ENCODE assay signal across 8 mouse cellular contexts in the genomic region with DNA sequence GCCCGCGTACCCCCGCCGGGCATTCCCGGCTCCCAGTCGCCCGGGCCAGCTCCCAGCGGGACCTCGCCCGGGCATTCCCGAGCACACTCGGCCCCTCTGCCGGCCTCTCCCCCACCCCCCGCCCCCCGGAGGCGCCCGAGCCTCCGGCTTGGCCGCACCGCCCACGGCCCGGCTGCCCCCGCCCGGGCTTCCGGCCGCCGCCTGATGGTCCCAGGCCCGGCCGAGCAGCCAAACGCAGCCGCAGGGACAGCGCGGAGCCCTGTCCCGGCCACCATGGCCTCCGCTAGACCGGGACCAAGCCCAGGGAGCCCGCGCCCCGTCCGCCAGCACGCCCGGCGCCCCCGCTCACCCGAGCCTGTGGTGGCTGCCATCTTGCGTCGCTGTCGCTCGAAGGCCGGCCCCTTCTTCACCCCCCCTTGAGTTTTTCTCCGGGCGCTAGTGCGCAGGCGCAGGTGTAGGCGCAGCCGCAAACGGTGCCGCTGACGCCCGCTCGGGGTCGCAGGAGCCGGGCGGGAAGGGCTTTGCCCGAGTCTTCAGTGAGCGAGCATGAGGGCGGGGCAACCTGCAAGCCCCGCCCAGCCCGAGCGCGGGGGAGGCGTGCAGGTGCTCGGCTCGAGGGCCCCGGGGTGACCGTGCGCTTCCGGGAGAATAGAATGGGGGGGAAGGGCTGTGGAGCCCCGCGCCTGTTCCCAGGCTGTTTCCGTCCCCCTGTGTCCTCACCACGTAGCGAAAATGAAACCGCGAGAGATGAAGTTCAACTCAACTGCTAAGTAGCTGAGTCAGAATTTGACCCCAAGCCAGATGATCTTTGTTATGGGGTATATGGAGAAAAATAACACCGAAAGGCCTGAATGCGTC. TPM values are rescaled to one million over a fixed set of nuclear protein-coding genes. Genes with fewer than 3 reads are reported as not detected.
DNase-seq lines count a peak whose midpoint lies in the region; ATAC-seq lines count a peak whose summit lies in the region.

A gene (minus strand): TSS at position 505 of the 858 bp plus-strand sequence.

- H3K27ac ChIP-seq in intestine, embryonic 14.5 days (ENCODE audit: low read depth): peak within 1 kb of the TSS; percentile 82

- peak within 1 kb of the TSS; percentile 72 for H3K4me2 ChIP-seq in intestine, embryonic 14.5 days (ENCODE audit: low read length)

- H3K9me3 ChIP-seq in intestine, embryonic 14.5 days (ENCODE audit: control insufficient read depth, low read length): no peaks in the 10 kb centered on the region

- H3K36me3 ChIP-seq in intestine, embryonic 14.5 days (ENCODE audit: control insufficient read depth, insufficient read depth, low read length): peaks cover 16% of the 10 kb centered on the region

- intact Hi-C loops in left cerebral cortex, postnatal 14 days (cut with DNase I): no loop called here

- H3K27me3 ChIP-seq in intestine, embryonic 14.5 days (replicated peaks; ENCODE audit: control insufficient read depth, insufficient read depth, low read length): no peaks in the 10 kb centered on the region

- peak within 1 kb of the TSS; percentile 87 for H3K9ac ChIP-seq in intestine, embryonic 14.5 days (ENCODE audit: low read length)

- peak; percentile 99 to 100 for DNase-seq in adrenal gland, adult (ENCODE audit: inconsistent age in 2 of 2, low spot score in 1 of 2)
- peak; percentile 97 for DNase-seq in embryo, embryonic 10.5 days (ENCODE audit: low spot score)
- peak; percentile 98 for DNase-seq in gastrocnemius, postnatal 25 days
- peak; percentile 99 for DNase-seq in intestine, embryonic 14.5 days (ENCODE audit: low spot score)
- DNase-seq in left cerebral cortex, postnatal 14 days (ENCODE audit: low spot score in 2 of 2): peak; percentile 97 to 98
- DNase-seq in mesoderm, embryonic 11.5 days (ENCODE audit: low read depth, low spot score): peak; percentile 99
- peak; percentile 93 to 95 for DNase-seq in right cerebral cortex, postnatal 36 days (ENCODE audit: low spot score in 2 of 2)
- DNase-seq in yolk sac, embryonic 10.5 days (ENCODE audit: low spot score): peak; percentile 98

- ATAC-seq in intestine, embryonic 14.5 days (replicated peaks; ENCODE audit: low FRiP score, low TSS enrichment, low read depth): peak; percentile 85

- H3K4me1 ChIP-seq in intestine, embryonic 14.5 days (replicated peaks; ENCODE audit: control insufficient read depth, insufficient read depth, low read length): peaks cover 32% of the 10 kb centered on the region

- H3K4me3 ChIP-seq in intestine, embryonic 14.5 days (ENCODE audit: low read depth, low read length): peak within 1 kb of the TSS; percentile 83

- under 1% methylated on average over 87 of the region's 87 CpGs for WGBS in intestine, embryonic 14.5 days

RNA-seq across cellular contexts. Expression of the gene that starts here (rescaled TPM):
- 100 to 1,000 TPM; 157 to 160 TPM for total RNA-seq in gastrocnemius, postnatal 25 days (2021)
- polyA plus RNA-seq in intestine, embryonic 14.5 days (2014; fragmentation: Nextera tagmentation; extraction: Ambion mirVana): 254 and 279 TPM in 2 replicates
- total RNA-seq in left cerebral cortex, postnatal 14 days (2021): 100 to 1,000 TPM; 215 to 250 TPM

Comparison
In these comparisons a context has a peak if more than half of its experiments do, and no peak if none do; other contexts are left out.
1. Peak in every context shown above with its lines: DNase-seq, ATAC-seq, H3K4me3 ChIP-seq and H3K27ac ChIP-seq.